Mouse (Mus musculus) bone marrow macrophage, adult 2 months (primary cell): ENCODE measurements around the gene Pkp1.

Experiments used
- CTCF ChIP-seq: IDR thresholded peaks from 2 replicates; pipeline ENCODE4 v1.5.1; 2012; ENCODE audit warnings: low read depth, mild to moderate bottlenecking, low read length, moderate library complexity
- POLR2A ChIP-seq: IDR thresholded peaks from 2 replicates; pipeline ENCODE4 v1.6.1; 2012; ENCODE audit warnings: mild to moderate bottlenecking, low read depth, low read length, borderline replicate concordance

- TF ChIP-seq POLR2A (no peak), CTCF (no peak)
Measured at GRCm38 (mm10) chr1:135916486-135917058, 2.4 kb downstream of the Pkp1 start.
